Mouse (Mus musculus) neural tube, embryonic 14.5 days (tissue): Measurements from ENCODE around the gene Vmn2r111. TPM values are rescaled to one million over a fixed set of nuclear protein-coding genes. Genes with fewer than 3 reads are reported as not detected.
"Not testable (repeated sequence)": the region's sequence is repeated elsewhere in the genome, so short reads cannot be mapped to it uniquely, and the experiment has no call there.

Experiments used
- ATAC-seq: fragments of 200-750 bp; cut with Nextera tagmentation; 2 replicates; pipeline ENCODE4 v1.8.0; 2017; ENCODE audit warnings: low read depth, mild to moderate bottlenecking, moderate TSS enrichment, moderate library complexity
- H3K27ac ChIP-seq: fragments of 300-500 bp; sonication (generic); 2 replicates; pipeline ENCODE4 v1.5.1; 2014; ENCODE audit warnings: low read depth, mild to moderate bottlenecking, control low read depth, low read length, moderate library complexity, mixed read lengths
- H3K27me3 ChIP-seq: fragments of 300-500 bp; sonication (generic); 2 replicates; pipeline ENCODE4 v1.6.1; 2014; ENCODE audit warnings: low read length; ENCODE audit not compliant: control insufficient read depth, insufficient read depth
- H3K36me3 ChIP-seq: fragments of 300-500 bp; sonication (generic); 2 replicates; pipeline ENCODE4 v1.6.1; 2014; ENCODE audit warnings: low read length, mixed read lengths; ENCODE audit not compliant: control insufficient read depth, insufficient read depth
- H3K4me1 ChIP-seq: fragments of 300-500 bp; sonication (generic); 2 replicates; pipeline ENCODE4 v1.6.1; 2014; ENCODE audit warnings: low read length; ENCODE audit not compliant: control insufficient read depth, insufficient read depth
- H3K4me2 ChIP-seq: fragments of 300-500 bp; sonication (generic); 2 replicates; pipeline ENCODE4 v1.6.1; 2014; ENCODE audit warnings: mild to moderate bottlenecking, low read depth, low read length, control low read depth
- H3K4me3 ChIP-seq: fragments of 300-500 bp; sonication (generic); 2 replicates; pipeline ENCODE4 v1.5.1; 2014; ENCODE audit warnings: low read depth, low read length, control low read depth, mixed read lengths
- H3K9ac ChIP-seq: fragments of 300-500 bp; sonication (generic); replicated peaks from 2 replicates; pipeline ENCODE4 v1.6.1; 2014; ENCODE audit warnings: low read depth, mild to moderate bottlenecking, control low read depth, low read length, mixed read lengths
- H3K9me3 ChIP-seq: fragments of 300-500 bp; sonication (generic); 2 replicates; pipeline ENCODE4 v1.6.1; 2016; ENCODE audit warnings: low read length; ENCODE audit not compliant: control insufficient read depth
- WGBS: fragments of 180-500 bp; shearing (Covaris S2); extraction: QIAGEN DNeasy Blood & Tissue Kit; methylation state at CpG from one replicate; pipeline ENCODE4 v1.1.7; 2014; 5-methylcytosine and 5-hydroxymethylcytosine counted together
- polyA plus RNA-seq: library from polyadenylated mRNA; unstranded; fragments of >200 nt; fragmentation: Nextera tagmentation; extraction: Ambion mirVana; gene quantifications from 2 replicates; pipeline ENCODE4 v1.2.1, GENCODE M21; 2014

Gene Vmn2r111
- not detected in 2 replicates for polyA plus RNA-seq

- H3K27ac ChIP-seq, H3K27me3 ChIP-seq, H3K4me2 ChIP-seq, H3K36me3 ChIP-seq, ATAC-seq, H3K9me3 ChIP-seq, H3K9ac ChIP-seq, H3K4me3 ChIP-seq, H3K4me1 ChIP-seq: not testable (repeated sequence)
- WGBS = 61% methylated on average over 1 of the region's 1 CpGs
Observed at GRCm38 (mm10) chr17:22573382-22573781, at the start of gene Vmn2r111. Gene Vmn2r111, minus strand, starts transcription at chr17:22573482.

- H3K27me3 ChIP-seq, H3K4me3 ChIP-seq, ATAC-seq, H3K27ac ChIP-seq, H3K4me1 ChIP-seq, H3K9ac ChIP-seq, H3K36me3 ChIP-seq, H3K9me3 ChIP-seq, H3K4me2 ChIP-seq: not testable (repeated sequence)
Observed at GRCm38 (mm10) chr17:22600651-22601050, 27.4 kb upstream of the Vmn2r111 start, which contains the start of gene Vmn2r112. Gene Vmn2r112, plus strand, starts transcription at chr17:22600951.

- 89% methylated on average over 7 of the region's 7 CpGs for whole genome bisulfite sequencing
- not testable (repeated sequence) for ATAC-seq, H3K9ac ChIP-seq
Observed at GRCm38 (mm10) chr17:22520467-22520866, 52.8 kb downstream of the Vmn2r111 start.

GRCm38 (mm10) chr17:22520037-22520436 is 53.2 kb downstream of the Vmn2r111 start:
- not testable (repeated sequence) for H3K4me3 ChIP-seq, H3K27ac ChIP-seq, H3K4me2 ChIP-seq, H3K9ac ChIP-seq, H3K36me3 ChIP-seq, H3K27me3 ChIP-seq, H3K4me1 ChIP-seq, ATAC-seq, H3K9me3 ChIP-seq
- 79% methylated on average over 3 of the region's 3 CpGs for WGBS

More at GRCm38 (mm10) chr17:22520467-22520866, 52.8 kb downstream of the Vmn2r111 start:
- H3K27me3 ChIP-seq, H3K9me3 ChIP-seq, H3K4me3 ChIP-seq, H3K36me3 ChIP-seq, H3K27ac ChIP-seq, H3K4me2 ChIP-seq, H3K4me1 ChIP-seq: not testable (repeated sequence)

GRCm38 (mm10) chr17:22497120-22497519 is 76.2 kb downstream of the Vmn2r111 start:
- Histone ChIP-seq H3K36me3 (no peaks in the 10 kb centered on the region), H3K4me2 (no peak overlapping the region), H3K27me3 (no peaks in the 10 kb centered on the region), H3K9me3 (no peaks in the 10 kb centered on the region), H3K4me3 (no peak overlapping the region), H3K9ac (no peak overlapping the region), H3K27ac (no peak overlapping the region), H3K4me1 (no peaks in the 10 kb centered on the region)
- 78% methylated on average over 4 of the region's 4 CpGs for WGBS
- no peak for ATAC-seq

Other genes with a start within 250 kb of the Vmn2r111 start
- gene Zfp944, start 212.1 kb downstream of the Vmn2r111 start, polyA plus RNA-seq = 13.5 and 14.2 TPM in 2 replicates
- 10.4 and 11.4 TPM in 2 replicates for gene Zfp758, start 212.0 kb downstream of the Vmn2r111 start, polyA plus RNA-seq
- gene Zfp946, start 149.3 kb downstream of the Vmn2r111 start, polyA plus RNA-seq = 41.9 and 48.5 TPM in 2 replicates
- gene Vmn2r112, start 27.5 kb upstream of the Vmn2r111 start, polyA plus RNA-seq = not detected in 2 replicates